Mouse (Mus musculus) kidney, postnatal 0 days (tissue): ENCODE measurements at regions not wholly inside any gene's neighbourhood (a gene's known extent, or its start where the extent isn't known, plus 50 kb on each side); places are given as distances from the start of the nearest gene placed in this dataset.

Experiments used
- ATAC-seq: fragments of 200-750 bp; cut with Nextera tagmentation; replicated peaks from 2 replicates; pipeline ENCODE4 v1.8.0; 2017; ENCODE audit warnings: low read depth, moderate number of reproducible peaks, moderate TSS enrichment, moderate library complexity; ENCODE audit not compliant: low FRiP score
- DNase-seq: peaks from one replicate; pipeline ENCODE4 v3.0.0-alpha.2; 2016; ENCODE audit warnings: low spot score
- H3K27ac ChIP-seq: fragments of 300-500 bp; sonication (generic); 2 replicates; pipeline ENCODE4 v1.5.1; 2014; ENCODE audit warnings: mild to moderate bottlenecking
- H3K27me3 ChIP-seq: fragments of 300-500 bp; sonication (generic); 2 replicates; pipeline ENCODE4 v1.6.1; 2014; ENCODE audit warnings: low read length, mixed read lengths; ENCODE audit not compliant: insufficient read depth
- H3K36me3 ChIP-seq: fragments of 300-500 bp; sonication (generic); 2 replicates; pipeline ENCODE4 v1.6.1; 2014; ENCODE audit warnings: low read length, mixed read lengths; ENCODE audit not compliant: insufficient read depth
- H3K4me1 ChIP-seq: fragments of 300-500 bp; sonication (generic); replicated peaks from 2 replicates; pipeline ENCODE4 v1.6.1; 2014; ENCODE audit warnings: antibody characterized with exemption, low read length, mixed read lengths; ENCODE audit not compliant: insufficient read depth
- H3K4me2 ChIP-seq: fragments of 300-500 bp; sonication (generic); 2 replicates; pipeline ENCODE4 v1.6.1; 2014; ENCODE audit warnings: mild to moderate bottlenecking, low read length, moderate library complexity, mixed read lengths
- H3K4me3 ChIP-seq: fragments of 300-500 bp; sonication (generic); replicated peaks from 2 replicates; pipeline ENCODE4 v1.5.1; 2014; ENCODE audit warnings: low read depth, low read length
- H3K9ac ChIP-seq: fragments of 300-500 bp; sonication (generic); 2 replicates; pipeline ENCODE4 v1.6.1; 2014; ENCODE audit warnings: low read depth, low read length
- H3K9me3 ChIP-seq: fragments of 300-500 bp; sonication (generic); replicated peaks from 2 replicates; pipeline ENCODE4 v1.6.1; 2016; ENCODE audit warnings: low read length, inconsistent platforms, mixed read lengths
- CTCF ChIP-seq: IDR thresholded peaks from 2 replicates; pipeline ENCODE4 v1.5.1; 2016; ENCODE audit warnings: antibody characterized with exemption, low read depth, mild to moderate bottlenecking, moderate library complexity
- WGBS: fragments of 180-500 bp; shearing (Covaris S2); extraction: QIAGEN DNeasy Blood & Tissue Kit; methylation state at CpG from one replicate; pipeline ENCODE4 v1.1.7; 2014; 5-methylcytosine and 5-hydroxymethylcytosine counted together

DNA sequence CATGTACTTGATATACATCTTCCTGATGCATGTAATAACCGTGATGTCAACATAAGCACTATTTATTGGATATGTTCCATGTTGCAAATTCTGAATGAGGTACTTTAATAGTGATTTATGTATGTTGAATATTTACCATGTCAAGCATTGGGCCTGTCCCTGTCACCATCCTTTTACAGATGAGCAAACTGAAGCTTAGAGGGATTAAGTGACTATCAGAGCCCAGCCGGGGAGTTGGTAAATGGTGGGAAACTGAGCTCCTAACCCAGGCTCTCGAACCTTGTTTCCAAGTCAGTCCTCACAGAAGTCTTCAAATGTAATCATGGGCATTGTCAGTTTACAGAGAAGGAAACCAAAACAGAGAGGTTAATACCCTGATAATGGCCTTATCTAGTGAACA, 102.6 kb upstream of the Kcnab1 start:
- no peak for TF ChIP-seq CTCF
- Histone ChIP-seq H3K27me3 (no peaks in the 10 kb centered on the region), H3K27ac (no peak overlapping the region), H3K36me3 (no peaks in the 10 kb centered on the region), H3K9ac (no peak overlapping the region), H3K4me1 (no peaks in the 10 kb centered on the region), H3K4me3 (no peak overlapping the region), H3K4me2 (no peak overlapping the region), H3K9me3 (no peaks in the 10 kb centered on the region)
- DNase-seq (no peak), ATAC-seq (no peak)
- WGBS, result 64% methylated on average over 3 of the region's 3 CpGs

DNA sequence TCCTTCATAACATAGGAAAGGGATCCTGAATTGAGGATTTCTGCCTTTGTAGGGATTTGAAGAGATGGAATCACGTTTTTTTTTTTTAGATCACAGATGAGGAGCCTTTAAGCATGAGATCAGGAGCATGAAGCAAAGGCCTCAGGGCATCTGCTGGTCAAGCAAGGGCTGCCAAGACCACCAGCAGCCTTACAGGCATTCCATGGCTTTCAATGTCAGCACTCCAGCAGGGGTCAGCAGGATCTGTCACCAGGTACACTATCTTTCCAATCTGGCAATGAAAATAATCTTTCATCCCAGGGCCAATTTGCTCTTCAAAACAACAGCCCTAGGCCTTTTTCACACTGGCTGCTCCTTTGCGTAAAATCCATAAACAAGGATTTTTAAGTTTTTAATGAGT, 85.3 kb upstream of the Kcnab1 start:
- no peaks in the 10 kb centered on the region for H3K27me3 ChIP-seq
- H3K9ac ChIP-seq, result no peak overlapping the region
- H3K9me3 ChIP-seq, result no peaks in the 10 kb centered on the region
- DNase-seq (no peak), ATAC-seq (no peak)
- H3K4me1 ChIP-seq, result no peaks in the 10 kb centered on the region
- no peaks in the 10 kb centered on the region for H3K36me3 ChIP-seq
- H3K4me2 ChIP-seq, result no peak overlapping the region
- 69% methylated on average over 2 of the region's 2 CpGs for WGBS
- no peak for TF ChIP-seq CTCF
- H3K4me3 ChIP-seq, result no peak overlapping the region
- no peak overlapping the region for H3K27ac ChIP-seq

DNA sequence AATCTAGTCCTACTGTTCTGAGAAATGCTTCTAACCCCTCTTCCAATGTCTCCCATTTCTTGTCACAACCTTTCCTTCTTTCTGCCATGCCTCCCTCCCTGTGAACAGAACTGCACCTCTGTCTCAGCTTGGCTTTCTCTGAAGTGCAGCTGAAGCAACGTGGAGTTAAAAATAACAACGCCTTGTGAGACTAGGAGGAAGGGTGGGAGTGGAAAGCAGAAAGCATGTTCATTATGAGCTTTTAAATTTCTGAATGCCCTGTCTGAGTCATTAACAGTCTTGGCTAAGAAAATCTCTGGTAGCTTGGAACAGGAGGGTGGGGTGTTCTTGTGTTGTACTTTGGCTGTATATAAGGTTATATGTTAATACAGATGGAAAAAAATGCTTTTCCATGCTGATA, 71.6 kb upstream of the Kcnab1 start:
- no peak overlapping the region for H3K4me3 ChIP-seq
- no peaks in the 10 kb centered on the region for H3K27me3 ChIP-seq
- WGBS, result 46% methylated on average over 2 of the region's 2 CpGs
- H3K4me1 ChIP-seq, result no peaks in the 10 kb centered on the region
- no peak overlapping the region for H3K4me2 ChIP-seq
- no peak overlapping the region for H3K9ac ChIP-seq
- ATAC-seq (no peak), DNase-seq (no peak)
- no peaks in the 10 kb centered on the region for H3K9me3 ChIP-seq
- no peaks in the 10 kb centered on the region for H3K36me3 ChIP-seq
- no peak overlapping the region for H3K27ac ChIP-seq
- no peak for TF ChIP-seq CTCF

GRCm38 (mm10) chr3:65047879-65048278, 61.3 kb upstream of the Kcnab1 start:
- Histone ChIP-seq H3K4me3 (no peak overlapping the region), H3K36me3 (no peaks in the 10 kb centered on the region), H3K4me2 (no peak overlapping the region), H3K9ac (no peak overlapping the region), H3K27ac (no peak overlapping the region), H3K27me3 (no peaks in the 10 kb centered on the region), H3K4me1 (no peaks in the 10 kb centered on the region), H3K9me3 (no peaks in the 10 kb centered on the region)
- no peak for ATAC-seq
- TF ChIP-seq CTCF, result no peak
- DNase-seq, result no peak
- WGBS, result 90% methylated on average over 3 of the region's 3 CpGs

GRCm38 (mm10) chr3:65055401-65055800, 53.8 kb upstream of the Kcnab1 start:
- Histone ChIP-seq H3K4me2 (no peak overlapping the region), H3K4me1 (no peaks in the 10 kb centered on the region), H3K27ac (no peak overlapping the region), H3K9ac (no peak overlapping the region), H3K4me3 (no peak overlapping the region), H3K27me3 (no peaks in the 10 kb centered on the region), H3K9me3 (no peaks in the 10 kb centered on the region), H3K36me3 (no peaks in the 10 kb centered on the region)
- 38% methylated on average over 3 of the region's 3 CpGs for WGBS
- TF ChIP-seq CTCF, result no peak
- DNase-seq (peak; percentile 20), ATAC-seq (no peak)
